Mouse (Mus musculus): ENCODE measurements at regions not wholly inside any gene's neighbourhood (a gene's known extent, or its start where the extent isn't known, plus 50 kb on each side); places are given as distances from the start of the nearest gene placed in this dataset.
"Not testable (repeated sequence)": the region's sequence is repeated elsewhere in the genome, so short reads cannot be mapped to it uniquely, and the experiment has no call there.

DNA sequence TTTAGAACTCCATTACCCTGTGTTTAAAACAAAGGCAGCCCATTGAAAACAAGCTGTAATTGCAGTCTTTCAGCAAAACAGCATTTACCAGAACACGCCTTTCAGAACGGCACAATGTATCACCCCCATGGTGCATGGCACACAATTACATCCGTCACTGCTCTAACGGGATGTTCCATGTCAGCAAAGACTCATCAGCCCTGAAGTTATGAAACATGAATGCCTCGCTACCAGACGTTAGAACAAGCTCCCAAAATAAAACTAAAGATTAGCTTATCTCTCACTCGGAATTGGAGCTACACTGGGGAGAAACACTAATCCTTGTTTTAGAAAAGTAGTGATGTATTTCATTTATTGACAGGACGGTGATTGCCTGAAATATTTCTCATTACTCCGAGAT, 301.4 kb downstream of the Tox3 start:
- DNase-seq: no peak

- DNase-seq: no peak
Measured at GRCm38 (mm10) chr8:90036436-90036835, 311.7 kb downstream of the Tox3 start.

DNA sequence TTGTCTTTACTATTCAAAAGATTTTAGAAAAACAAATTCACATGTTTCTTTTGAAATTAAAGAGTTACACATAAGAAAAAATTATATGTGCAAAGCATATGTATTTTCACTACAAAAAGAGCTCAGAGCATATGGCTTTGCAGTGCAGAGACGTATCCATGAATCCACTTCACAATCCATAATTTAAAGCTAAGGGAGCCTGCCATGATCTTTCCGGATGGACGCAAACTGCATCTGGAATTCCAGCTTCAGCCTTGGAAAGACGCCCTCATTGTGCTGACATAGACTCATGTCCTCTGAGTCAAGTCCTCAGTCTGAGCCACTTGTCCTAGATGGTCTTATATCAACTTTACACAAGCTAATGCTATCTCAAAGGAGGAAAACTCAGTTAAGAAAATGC, 315.6 kb downstream of the Tox3 start:
- no peak for DNase-seq

- no peak for DNase-seq
Measured at GRCm38 (mm10) chr8:90031220-90031619, 316.9 kb downstream of the Tox3 start.

DNA sequence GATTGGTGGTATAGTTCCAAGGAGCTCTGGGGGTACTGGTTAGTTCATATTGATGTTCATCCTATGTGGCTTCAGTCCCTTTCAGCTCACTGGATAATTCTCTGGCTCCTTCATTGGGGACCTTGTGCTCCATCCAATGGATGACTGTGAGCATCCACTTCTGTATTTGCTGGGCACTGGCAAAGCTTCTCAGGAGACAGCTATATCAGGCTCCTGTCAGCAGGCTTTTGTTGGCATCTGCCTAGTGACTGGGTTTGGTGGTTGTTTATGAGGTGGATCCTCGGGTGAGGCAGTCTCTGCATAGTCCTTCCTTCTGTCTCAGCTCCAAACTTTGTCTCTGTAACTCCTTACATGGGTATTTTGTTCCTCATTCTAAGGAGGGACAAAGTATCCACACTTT, 330.2 kb downstream of the Tox3 start:
- DNase-seq: not testable (repeated sequence)

GRCm38 (mm10) chr8:90013755-90014154, 334.4 kb downstream of the Tox3 start:
- DNase-seq: no peak

- no peak for DNase-seq
Measured at GRCm38 (mm10) chr8:90011682-90012409, 336.3 kb downstream of the Tox3 start.

DNA sequence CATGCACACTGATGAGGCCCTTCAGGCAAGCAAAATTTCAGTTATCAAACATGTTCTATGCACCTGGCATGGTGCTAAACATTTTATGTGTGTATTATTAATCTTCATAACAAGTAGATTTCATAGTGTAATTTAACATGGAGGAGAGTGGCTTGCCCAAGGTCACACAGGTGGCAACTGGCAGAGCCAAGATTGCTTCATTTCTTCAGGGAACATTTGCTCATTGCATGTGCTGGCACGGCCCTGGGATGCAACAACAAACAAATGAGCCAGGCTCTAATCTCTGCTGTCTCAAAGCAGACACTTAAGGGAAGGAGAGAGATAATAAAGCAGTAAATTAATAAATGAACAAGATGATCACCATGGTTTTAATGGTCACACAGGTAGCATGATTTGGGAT, 338.7 kb downstream of the Tox3 start:
- no peak for DNase-seq

DNA sequence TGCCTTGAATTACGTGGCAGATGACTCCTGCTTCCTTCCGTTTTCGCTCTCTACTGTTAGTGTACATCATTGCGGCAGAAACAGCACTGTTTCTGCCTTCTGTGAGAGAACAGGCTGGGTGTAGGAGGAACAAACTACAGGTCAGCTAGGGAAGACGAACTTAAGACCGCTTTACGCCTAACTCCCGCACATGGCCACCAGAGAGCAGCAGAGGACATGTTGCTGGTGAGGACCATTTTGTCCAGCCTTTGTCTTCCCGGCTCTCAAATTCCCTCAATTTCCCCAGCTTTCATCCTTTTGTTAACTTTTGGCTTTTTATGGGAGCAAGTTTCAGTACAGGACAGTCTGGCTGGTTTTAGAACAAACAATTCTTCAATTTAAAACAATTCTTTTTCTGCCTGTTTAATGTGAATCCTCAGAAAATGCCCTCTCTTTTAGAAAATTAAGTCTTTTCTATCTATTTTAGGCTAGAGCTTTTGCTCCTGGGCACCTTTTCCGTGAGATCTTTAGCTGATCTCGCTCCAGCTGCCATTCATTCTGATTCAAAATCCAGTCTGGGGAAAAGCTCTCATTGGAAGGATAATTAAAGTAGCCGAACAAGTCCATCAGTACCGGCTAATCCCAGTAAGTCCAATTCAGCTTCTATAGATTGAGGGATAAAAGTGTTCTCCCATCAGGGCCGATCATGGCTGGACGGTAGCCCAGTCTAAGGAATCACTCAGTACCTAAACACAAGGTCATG, 347.1 kb downstream of the Tox3 start:
- DNase-seq: peak; percentile 34 to 48

- no peak for DNase-seq
Measured at GRCm38 (mm10) chr8:89993743-89994142, 354.4 kb downstream of the Tox3 start.

DNA sequence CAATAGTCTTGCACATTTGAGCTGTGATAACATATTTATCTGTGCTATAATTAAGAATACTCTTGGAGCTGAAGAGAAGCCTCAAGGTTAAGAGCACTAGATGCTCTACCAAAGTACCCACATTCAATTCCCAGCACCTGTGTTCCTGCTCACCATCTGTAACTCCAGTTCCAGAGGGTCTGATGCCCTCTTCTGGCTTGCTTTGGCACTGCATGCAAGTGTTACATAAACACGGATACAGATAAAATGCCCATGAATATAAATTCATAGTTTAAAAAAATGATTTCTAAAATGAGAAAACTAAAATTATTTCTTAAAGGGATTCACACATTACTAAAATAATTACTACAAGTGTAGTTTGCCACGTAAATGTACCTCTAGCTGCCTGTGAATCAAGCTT, 364.3 kb downstream of the Tox3 start:
- no peak for DNase-seq

DNA sequence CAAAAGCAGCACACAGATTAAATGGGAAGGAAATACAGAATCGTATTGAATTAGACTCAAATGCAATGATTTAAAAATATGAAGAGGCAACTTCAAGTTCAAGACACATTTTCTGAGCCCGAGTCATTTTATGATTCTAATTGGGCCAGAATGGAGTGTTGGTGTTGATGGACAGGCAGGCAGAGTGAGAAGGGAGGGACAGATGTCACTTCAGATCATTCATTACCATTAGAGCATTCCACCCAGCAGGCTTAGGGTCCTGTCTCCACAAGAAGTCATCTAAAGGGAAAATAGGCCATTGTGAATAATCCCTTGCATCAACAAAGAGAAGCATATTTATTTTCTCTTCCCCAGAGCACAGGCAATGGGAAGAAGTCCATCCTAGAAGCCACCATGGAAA, 365.6 kb downstream of the Tox3 start:
- DNase-seq: no peak

- no peak for DNase-seq
Measured at GRCm38 (mm10) chr8:89981320-89981719, 366.8 kb downstream of the Tox3 start.

DNA sequence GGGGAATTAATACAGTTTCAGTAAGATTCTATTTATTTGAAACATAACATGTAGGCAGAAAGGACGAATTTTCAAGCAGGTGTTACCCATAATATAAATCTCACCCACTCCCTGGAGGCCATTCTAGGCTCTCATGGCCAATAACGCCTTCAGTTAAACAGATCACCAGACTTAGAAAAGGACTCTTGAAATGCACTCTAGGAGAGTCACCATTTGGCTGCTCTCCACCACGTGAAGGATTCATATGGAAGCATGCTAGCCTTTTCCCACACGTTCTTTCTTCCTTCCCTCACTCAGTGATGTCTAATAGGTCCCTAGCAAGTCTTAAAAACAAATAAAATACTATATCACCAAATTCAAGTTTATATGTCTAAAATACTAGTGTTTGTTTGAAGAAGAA, 367.7 kb downstream of the Tox3 start:
- no peak for DNase-seq

GRCm38 (mm10) chr8:89962799-89963198, 385.3 kb downstream of the Tox3 start:
- no peak for DNase-seq

GRCm38 (mm10) chr8:89957486-89957885, 390.7 kb downstream of the Tox3 start:
- DNase-seq: no peak

GRCm38 (mm10) chr8:89956482-89957020, 391.6 kb downstream of the Tox3 start:
- DNase-seq: no peak

- no peak for DNase-seq
Measured at GRCm38 (mm10) chr8:89938836-89939235, 409.3 kb downstream of the Tox3 start.

DNA sequence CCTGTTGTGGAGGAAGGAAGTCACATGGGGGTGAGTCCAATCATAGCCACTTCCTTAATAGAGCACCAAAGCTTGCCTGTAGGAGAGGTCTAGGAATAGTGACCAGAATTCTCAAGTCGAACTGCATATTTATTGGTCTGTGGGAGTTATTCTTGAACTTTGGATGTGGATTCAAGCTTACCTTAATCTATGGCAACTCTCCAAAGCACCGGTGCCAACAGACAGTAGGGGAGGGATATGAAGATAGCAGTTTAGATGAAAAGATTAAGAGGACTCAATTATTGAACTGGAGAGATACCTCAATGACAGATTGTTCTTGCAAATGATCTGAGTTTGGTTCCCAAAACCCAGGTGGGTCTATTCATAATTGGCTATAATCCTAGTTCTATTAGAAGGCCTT, 413.6 kb downstream of the Tox3 start:
- no peak for DNase-seq

DNA sequence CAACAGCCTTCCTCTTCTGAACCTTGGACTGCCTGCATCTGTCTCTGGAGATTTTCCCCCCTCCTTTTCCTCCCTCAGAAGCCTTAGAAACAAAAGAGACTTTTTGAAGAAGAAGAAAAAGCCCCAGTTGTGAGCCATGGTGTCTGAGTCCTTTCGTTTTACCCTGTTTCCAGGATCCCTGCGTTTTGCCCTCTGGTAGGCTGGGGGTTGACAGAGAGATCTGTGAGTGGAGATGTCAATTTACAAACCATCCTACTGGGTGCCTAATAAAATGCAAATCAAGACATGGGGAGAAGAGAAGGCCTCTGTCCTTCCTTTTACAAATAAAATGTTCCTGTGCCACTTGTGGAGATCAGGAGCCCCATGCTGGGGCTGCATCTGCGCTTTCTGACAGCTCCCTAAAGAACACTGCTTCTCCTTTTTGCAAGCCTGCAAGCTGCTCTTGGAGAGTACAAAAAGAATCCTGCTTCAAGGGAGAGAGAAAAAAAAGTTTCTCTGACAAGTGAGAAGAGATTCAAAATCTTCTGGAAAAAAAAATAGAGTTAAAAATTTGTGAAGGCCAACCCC, 421.4 kb downstream of the Tox3 start:
- DNase-seq: no peak

GRCm38 (mm10) chr8:89924697-89925096, 423.4 kb downstream of the Tox3 start:
- peak; percentile 5 to 19 for DNase-seq

DNA sequence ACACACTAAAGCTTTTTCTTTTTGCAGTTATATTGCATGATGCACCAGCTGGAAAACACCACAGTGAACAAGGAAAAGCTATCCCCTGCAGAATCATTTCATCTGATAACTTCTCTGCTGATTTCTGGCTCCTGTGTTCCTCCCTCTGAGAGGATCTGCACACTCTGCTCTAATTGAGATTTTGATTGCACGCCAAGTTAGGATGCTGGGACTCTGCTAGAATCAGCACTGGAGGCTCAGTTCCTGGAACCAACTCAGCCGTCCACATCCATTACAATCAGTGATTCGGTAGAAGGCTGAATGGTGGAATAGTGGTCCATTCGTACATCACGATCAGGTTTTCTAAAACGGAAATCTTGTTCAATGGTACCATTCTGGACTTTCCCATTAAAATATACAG, 434.1 kb downstream of the Tox3 start:
- DNase-seq: no peak

GRCm38 (mm10) chr8:89906200-89906599, 441.9 kb downstream of the Tox3 start:
- no peak for DNase-seq

GRCm38 (mm10) chr8:89905588-89905987, 442.6 kb downstream of the Tox3 start:
- no peak for DNase-seq
